13 mouse cellular contexts compared by ENCODE assay signal in genomic region chr15:74325543-74325942, GRCm38 (mm10).
A peak's percentile ranks its signal among the peaks of the same experiment; 100 is the strongest.
DNase-seq lines count a peak whose midpoint lies in the region; ATAC-seq and TF ChIP-seq lines count a peak whose summit lies in the region.
"Had no signal": no experiment of that assay in that cellular context is flagged by ENCODE, and none has a peak within 500 bp of the region (broad histone marks: within the 10 kb centered on the region; RNA-seq: fewer than 3 reads in every experiment).

No protein-coding gene starts in this region.

- peaks cover 11% of the 10 kb centered on the region; the same call in 1 of the 2 replicates for H3K4me1 ChIP-seq in hindbrain, embryonic 14.5 days (replicated peaks; ENCODE audit: control insufficient read depth, insufficient read depth, low read length)
- peaks cover 21% of the 10 kb centered on the region; the same call in 1 of the 2 replicates for H3K4me1 ChIP-seq in neural tube, embryonic 13.5 days (replicated peaks)
- no peaks in the 10 kb centered on the region; the same call in 1 of the 2 replicates for H3K4me1 ChIP-seq in heart, adult 2 months (ENCODE audit: control insufficient read depth, insufficient read depth, low read length)

- TF ChIP-seq EP300 in heart, adult 2 months (IDR thresholded peaks at IDR 0.05; ENCODE audit: insufficient read depth, low read depth, low read length): no peak

- TF ChIP-seq POLR2A in heart, adult 2 months (IDR thresholded peaks at IDR 0.05; ENCODE audit: insufficient read depth, low read depth, low read length): no peak

- H3K9ac ChIP-seq in hindbrain, embryonic 14.5 days: no peak overlapping the region
- no peak overlapping the region for H3K9ac ChIP-seq in neural tube, embryonic 13.5 days
- H3K9ac ChIP-seq in heart, adult 2 months (ENCODE audit: low read depth, low read length): no peak overlapping the region

- peak; percentile 33 for DNase-seq in layer of hippocampus, adult 11-12 months (ENCODE audit: low spot score)
- DNase-seq in layer of hippocampus, postnatal 10 days (ENCODE audit: low spot score in 2 of 2): no peak
- peak; percentile 52 for DNase-seq in hindbrain, embryonic 14.5 days (ENCODE audit: low spot score)
- DNase-seq in layer of hippocampus, postnatal 36 days: peak; percentile 30 to 53
- no peak for DNase-seq in heart, adult 2 months
- no peak for DNase-seq in T-cell, adult 2 months (ENCODE audit: low spot score)
- DNase-seq: gastrocnemius, adult 2 months; kidney, postnatal 25 days; lung, postnatal 14 days; retina, postnatal 1 day had no signal

- WGBS in hindbrain, embryonic 14.5 days: 30% methylated on average over 9 of the region's 9 CpGs
- WGBS in neural tube, embryonic 13.5 days: 23% methylated on average over 9 of the region's 9 CpGs
- 55% methylated on average over 9 of the region's 9 CpGs for WGBS in heart, adult 2 months

- no peaks in the 10 kb centered on the region for H3K27me3 ChIP-seq in hindbrain, embryonic 14.5 days (ENCODE audit: control insufficient read depth, insufficient read depth, low read length)
- H3K27me3 ChIP-seq in neural tube, embryonic 13.5 days: 0 out of 2 replicates have a peak, but pooled peaks cover 6% of the 10 kb centered on the region
- H3K27me3 ChIP-seq in heart, adult 2 months (ENCODE audit: control insufficient read depth, insufficient read depth, low read length): no peaks in the 10 kb centered on the region

- no peak overlapping the region for H3K4me3 ChIP-seq in hindbrain, embryonic 14.5 days (replicated peaks; ENCODE audit: low read length)
- H3K4me3 ChIP-seq in neural tube, embryonic 13.5 days: no peak overlapping the region
- H3K4me3 ChIP-seq in heart, adult 2 months: no peak overlapping the region
- H3K4me3 ChIP-seq: gastrocnemius, adult 2 months; heart, embryonic 10.5 days had no signal

- no peaks in the 10 kb centered on the region for H3K36me3 ChIP-seq in hindbrain, embryonic 14.5 days (replicated peaks; ENCODE audit: control insufficient read depth, insufficient read depth)
- H3K36me3 ChIP-seq in neural tube, embryonic 13.5 days: no peaks in the 10 kb centered on the region
- H3K36me3 ChIP-seq in heart, adult 2 months (ENCODE audit: control insufficient read depth, insufficient read depth, low read length): no peaks in the 10 kb centered on the region
- H3K36me3 ChIP-seq: heart, embryonic 10.5 days had no signal

- no peak overlapping the region for H3K27ac ChIP-seq in hindbrain, embryonic 14.5 days
- no peak overlapping the region; the same call in 1 of the 2 replicates for H3K27ac ChIP-seq in neural tube, embryonic 13.5 days (replicated peaks)
- H3K27ac ChIP-seq in heart, adult 2 months: no peak overlapping the region
- H3K27ac ChIP-seq: gastrocnemius, adult 2 months; heart, embryonic 10.5 days had no signal

- H3K79me2 ChIP-seq in heart, adult 2 months (replicated peaks; ENCODE audit: control insufficient read depth, insufficient read depth, low read length): no peaks in the 10 kb centered on the region

- intact Hi-C loops in heart, adult 2 months (cut with DNase I): no loop called here

- ATAC-seq in hindbrain, embryonic 14.5 days (ENCODE audit: low FRiP score): peak; percentile 32; the same call in 1 of the 2 replicates
- peak; percentile 64; the same call in 1 of the 2 replicates for ATAC-seq in neural tube, embryonic 13.5 days (ENCODE audit: low read depth)
- ATAC-seq in megakaryocyte, adult 5-6 weeks (ENCODE audit: poor library complexity, severe bottlenecking): no peak

- no peaks in the 10 kb centered on the region for H3K9me3 ChIP-seq in hindbrain, embryonic 14.5 days (ENCODE audit: control insufficient read depth, low read length)
- no peaks in the 10 kb centered on the region for H3K9me3 ChIP-seq in neural tube, embryonic 13.5 days
- H3K9me3 ChIP-seq: heart, embryonic 10.5 days had no signal

- no peak for TF ChIP-seq CTCF in heart, adult 2 months (IDR thresholded peaks at IDR 0.05)

- no peak overlapping the region for H3K4me2 ChIP-seq in hindbrain, embryonic 14.5 days (replicated peaks)
- no peak overlapping the region for H3K4me2 ChIP-seq in neural tube, embryonic 13.5 days

Comparison
In these comparisons a context has a peak if more than half of its experiments do, and no peak if none do; other contexts are left out.
1. DNase-seq: peak in layer of hippocampus, adult 11-12 months (single experiment), hindbrain, embryonic 14.5 days (single experiment) and layer of hippocampus, postnatal 36 days (2 of 2); none in layer of hippocampus, postnatal 10 days (0 of 2), heart, adult 2 months (0 of 2) and T-cell, adult 2 months (single experiment).